Mouse (Mus musculus): Measurements from ENCODE around the gene Asap2. TPM values are rescaled to one million over a fixed set of nuclear protein-coding genes. Genes with fewer than 3 reads are reported as not detected.

Gene Asap2
- polyA plus RNA-seq, 1 experiment from 2014 or later, result 9.5 TPM

GRCm38 (mm10) chr12:21227076-21227980, 237.1 kb downstream of the Asap2 start:
- Histone ChIP-seq H3K36me3 (peaks cover 38% of the 10 kb centered on the region), H3K9me3 (replicated peaks) (no peaks in the 10 kb centered on the region), H3K4me2 (no peak overlapping the region), H3K4me3 (replicated peaks) (no peak overlapping the region), H3K9ac (no peak overlapping the region), H3K27me3 (no peaks in the 10 kb centered on the region), H3K27ac (peak overlapping the region; percentile 43), H3K4me1 (peaks cover 14% of the 10 kb centered on the region; the same call in 1 of the 2 replicates)
- ATAC-seq (replicated peaks; ENCODE audit: low FRiP score), result peak; percentile 49; the same call in 1 of the 2 replicates
- 42% methylated on average over 6 of the region's 6 CpGs for WGBS

- Histone ChIP-seq H3K9ac (no peak overlapping the region), H3K27ac (no peak overlapping the region), H3K4me2 (no peak overlapping the region), H3K4me1 (peaks cover 14% of the 10 kb centered on the region; the same call in 1 of the 2 replicates), H3K4me3 (replicated peaks) (no peak overlapping the region), H3K9me3 (replicated peaks) (no peaks in the 10 kb centered on the region), H3K36me3 (peaks cover 42% of the 10 kb centered on the region), H3K27me3 (no peaks in the 10 kb centered on the region)
- 94% methylated on average over 4 of the region's 4 CpGs for WGBS
- ATAC-seq (replicated peaks; ENCODE audit: low FRiP score), result no peak
Measured at GRCm38 (mm10) chr12:21228650-21229049, 238.4 kb downstream of the Asap2 start.

- Histone ChIP-seq H3K9me3 (replicated peaks) (no peaks in the 10 kb centered on the region), H3K9ac (no peak overlapping the region), H3K4me3 (replicated peaks) (no peak overlapping the region), H3K27ac (no peak overlapping the region), H3K36me3 (peaks cover 41% of the 10 kb centered on the region), H3K4me2 (no peak overlapping the region), H3K27me3 (no peaks in the 10 kb centered on the region), H3K4me1 (peaks cover 14% of the 10 kb centered on the region; the same call in 1 of the 2 replicates)
- no peak for ATAC-seq (replicated peaks; ENCODE audit: low FRiP score)
- WGBS, result 81% methylated on average over 17 of the region's 17 CpGs
Measured at GRCm38 (mm10) chr12:21229076-21229918, 239.0 kb downstream of the Asap2 start.

GRCm38 (mm10) chr12:21233727-21234126, 243.5 kb downstream of the Asap2 start:
- H3K4me1 ChIP-seq, result no peaks in the 10 kb centered on the region
- H3K27ac ChIP-seq, result no peak overlapping the region
- no peaks in the 10 kb centered on the region for H3K9me3 ChIP-seq (replicated peaks)
- H3K27me3 ChIP-seq, result no peaks in the 10 kb centered on the region
- WGBS, result 86% methylated on average over 7 of the region's 7 CpGs
- H3K4me2 ChIP-seq, result no peak overlapping the region
- H3K36me3 ChIP-seq, result peaks cover 58% of the 10 kb centered on the region
- no peak overlapping the region for H3K4me3 ChIP-seq (replicated peaks)
- no peak overlapping the region for H3K9ac ChIP-seq
- no peak for ATAC-seq (replicated peaks; ENCODE audit: low FRiP score)

GRCm38 (mm10) chr12:21234560-21234959, 244.3 kb downstream of the Asap2 start:
- peaks cover 61% of the 10 kb centered on the region for H3K36me3 ChIP-seq
- H3K4me2 ChIP-seq, result no peak overlapping the region
- no peaks in the 10 kb centered on the region for H3K4me1 ChIP-seq
- WGBS, result 80% methylated on average over 2 of the region's 2 CpGs
- ATAC-seq (replicated peaks; ENCODE audit: low FRiP score), result no peak
- no peak overlapping the region for H3K9ac ChIP-seq
- no peaks in the 10 kb centered on the region for H3K27me3 ChIP-seq
- H3K4me3 ChIP-seq (replicated peaks), result no peak overlapping the region
- no peak overlapping the region for H3K27ac ChIP-seq
- H3K9me3 ChIP-seq (replicated peaks), result no peaks in the 10 kb centered on the region

- H3K4me1 ChIP-seq, result no peaks in the 10 kb centered on the region
- no peaks in the 10 kb centered on the region for H3K9me3 ChIP-seq (replicated peaks)
- no peak for ATAC-seq (replicated peaks; ENCODE audit: low FRiP score)
- no peak overlapping the region for H3K4me3 ChIP-seq (replicated peaks)
- 82% methylated on average over 3 of the region's 3 CpGs for WGBS
- H3K4me2 ChIP-seq, result no peak overlapping the region
- H3K27ac ChIP-seq, result no peak overlapping the region
- H3K27me3 ChIP-seq, result no peaks in the 10 kb centered on the region
- peaks cover 60% of the 10 kb centered on the region for H3K36me3 ChIP-seq
- H3K9ac ChIP-seq, result no peak overlapping the region
Measured at GRCm38 (mm10) chr12:21241965-21242364, 251.7 kb downstream of the Asap2 start.

- Histone ChIP-seq H3K9me3 (replicated peaks) (no peaks in the 10 kb centered on the region), H3K27me3 (no peaks in the 10 kb centered on the region), H3K9ac (no peak overlapping the region), H3K4me2 (no peak overlapping the region), H3K27ac (no peak overlapping the region), H3K4me1 (peaks cover 6% of the 10 kb centered on the region; the same call in 1 of the 2 replicates), H3K4me3 (replicated peaks) (no peak overlapping the region), H3K36me3 (peaks cover 62% of the 10 kb centered on the region)
- no peak for ATAC-seq (replicated peaks; ENCODE audit: low FRiP score)
- WGBS, result 96% methylated on average over 11 of the region's 11 CpGs
Measured at GRCm38 (mm10) chr12:21244375-21244960, 254.2 kb downstream of the Asap2 start.

- Histone ChIP-seq H3K4me1 (peaks cover 6% of the 10 kb centered on the region; the same call in 1 of the 2 replicates), H3K9me3 (replicated peaks) (no peaks in the 10 kb centered on the region), H3K27ac (no peak overlapping the region), H3K27me3 (no peaks in the 10 kb centered on the region), H3K9ac (no peak overlapping the region), H3K36me3 (peaks cover 75% of the 10 kb centered on the region), H3K4me3 (replicated peaks) (no peak overlapping the region), H3K4me2 (no peak overlapping the region)
- no peak; the same call in 1 of the 2 replicates for ATAC-seq (replicated peaks; ENCODE audit: low FRiP score)
- 67% methylated on average over 7 of the region's 7 CpGs for WGBS
Measured at GRCm38 (mm10) chr12:21247711-21248392, 257.6 kb downstream of the Asap2 start.

- no peaks in the 10 kb centered on the region for H3K27me3 ChIP-seq
Measured at GRCm38 (mm10) chr12:21260494-21261256, 270.4 kb downstream of the Asap2 start.

GRCm38 (mm10) chr12:21261521-21261920, 271.3 kb downstream of the Asap2 start:
- 0 out of 2 replicates have a peak, but pooled peaks cover 2% of the 10 kb centered on the region for H3K4me1 ChIP-seq
- 75% methylated on average over 4 of the region's 4 CpGs for WGBS
- H3K4me2 ChIP-seq, result no peak overlapping the region
- no peaks in the 10 kb centered on the region for H3K27me3 ChIP-seq
- H3K4me3 ChIP-seq (replicated peaks), result no peak overlapping the region
- no peak overlapping the region for H3K27ac ChIP-seq
- ATAC-seq (replicated peaks; ENCODE audit: low FRiP score), result no peak
- H3K36me3 ChIP-seq, result peaks cover 87% of the 10 kb centered on the region
- no peaks in the 10 kb centered on the region for H3K9me3 ChIP-seq (replicated peaks)
- H3K9ac ChIP-seq, result no peak overlapping the region

More at GRCm38 (mm10) chr12:21260494-21261256, 270.4 kb downstream of the Asap2 start:
- Histone ChIP-seq H3K9ac (no peak overlapping the region), H3K4me2 (no peak overlapping the region), H3K27ac (no peak overlapping the region), H3K36me3 (peaks cover 79% of the 10 kb centered on the region), H3K9me3 (replicated peaks) (no peaks in the 10 kb centered on the region), H3K4me3 (replicated peaks) (no peak overlapping the region), H3K4me1 (0 out of 2 replicates have a peak, but pooled peaks cover 2% of the 10 kb centered on the region)
- 91% methylated on average over 6 of the region's 6 CpGs for WGBS
- ATAC-seq (replicated peaks; ENCODE audit: low FRiP score), result no peak

- ATAC-seq (replicated peaks; ENCODE audit: low FRiP score), result no peak
- no peak overlapping the region for H3K4me2 ChIP-seq
- H3K4me3 ChIP-seq (replicated peaks), result no peak overlapping the region
- peaks cover 84% of the 10 kb centered on the region for H3K36me3 ChIP-seq
- H3K27ac ChIP-seq, result no peak overlapping the region
- no peaks in the 10 kb centered on the region for H3K27me3 ChIP-seq
- no peak overlapping the region for H3K9ac ChIP-seq
- WGBS, result 94% methylated on average over 5 of the region's 5 CpGs
- H3K9me3 ChIP-seq (replicated peaks), result no peaks in the 10 kb centered on the region
- H3K4me1 ChIP-seq, result 0 out of 2 replicates have a peak, but pooled peaks cover 2% of the 10 kb centered on the region
Measured at GRCm38 (mm10) chr12:21263256-21263655, 273.0 kb downstream of the Asap2 start.

Data from kidney, embryonic 15.5 days (tissue).